Mouse (Mus musculus) kidney, adult 18-20 months (tissue): ENCODE measurements around the gene AC129217.1.

Source experiments
- DNase-seq: peaks from one replicate; pipeline ENCODE4 v3.0.0; 2021

The AC129217.1 gene

GRCm38 (mm10) chr19:8871267-8872186 lies 42.0 kb downstream of the AC129217.1 start, which contains the start of gene Ubxn1:
Gene Ubxn1 (plus strand): TSS chr19:8871496.
- peak; percentile 98 for DNase-seq

GRCm38 (mm10) chr19:8872266-8872840 lies 42.8 kb downstream of the AC129217.1 start:
- peak; percentile 11 for DNase-seq

GRCm38 (mm10) chr19:8875031-8875430 lies 45.5 kb downstream of the AC129217.1 start:
- DNase-seq = no peak

GRCm38 (mm10) chr19:8880311-8881033 lies 50.9 kb downstream of the AC129217.1 start, which contains the start of gene Uqcc3:
Gene Uqcc3 (minus strand): TSS chr19:8880923.
- peak; percentile 91 for DNase-seq

- DNase-seq = no peak
These were observed 51.4 kb downstream of the AC129217.1 start for GRCm38 (mm10) chr19:8881034-8881392.

- DNase-seq = no peak
These were observed 54.0 kb downstream of the AC129217.1 start, which contains the start of the genes Lbhd1 and Gm49403 for GRCm38 (mm10) chr19:8883616-8884015. Gene Lbhd1 (plus strand): TSS chr19:8883732. Gene Gm49403 (plus strand): TSS chr19:8883930.

- no peak for DNase-seq
These were observed 57.5 kb downstream of the AC129217.1 start for GRCm38 (mm10) chr19:8886916-8887584.

- no peak for DNase-seq
These were observed 58.3 kb downstream of the AC129217.1 start for GRCm38 (mm10) chr19:8887585-8888463.

GRCm38 (mm10) chr19:8888511-8889385 lies 59.2 kb downstream of the AC129217.1 start, which contains the start of the genes 1810009A15Rik and Gm49416:
Gene 1810009A15Rik (plus strand): TSS chr19:8888853.
Gene Gm49416 (plus strand): TSS chr19:8888926.
- DNase-seq = peak; percentile 94
